ENCODE assay signal across 8 mouse cellular contexts in the genomic region with DNA sequence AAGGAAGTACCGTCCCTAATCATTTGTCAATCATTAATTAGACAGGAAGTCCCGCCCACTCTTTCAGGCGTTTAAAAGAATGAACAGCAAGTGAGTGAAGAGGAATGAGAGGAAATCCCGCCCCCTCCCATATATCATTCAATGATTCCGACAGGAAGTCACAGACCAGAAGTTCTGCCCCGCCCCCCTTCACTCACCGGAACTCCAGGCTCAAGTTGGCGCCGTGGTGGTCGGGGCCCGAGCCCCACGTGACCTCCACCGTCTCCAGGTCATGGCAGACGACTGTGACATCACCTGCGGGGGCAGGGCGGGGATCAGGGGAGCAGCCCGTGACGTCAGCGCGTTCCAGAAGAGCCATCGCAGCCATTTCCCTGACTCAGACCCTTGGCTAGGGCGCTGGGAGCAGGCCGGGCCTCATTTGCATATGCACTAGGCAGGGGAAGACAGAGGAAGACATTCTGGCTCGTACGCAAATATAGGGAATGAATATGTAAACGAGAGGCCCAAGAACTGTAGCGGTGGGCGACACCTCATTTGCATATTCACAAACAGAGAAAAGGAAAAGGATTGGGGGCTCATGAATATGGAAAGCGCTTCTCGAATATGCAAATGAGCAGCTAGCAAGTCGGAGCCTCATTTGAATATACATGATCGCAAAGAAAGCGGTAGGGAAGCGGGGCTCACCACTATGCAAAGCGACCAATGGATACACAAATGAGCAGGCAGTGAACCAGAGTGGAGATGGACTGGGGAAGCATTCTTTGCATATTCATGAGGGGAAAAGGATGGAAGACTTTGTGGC. TPM values are rescaled to one million over a fixed set of nuclear protein-coding genes. Genes with fewer than 3 reads are reported as not detected.
A peak's percentile ranks its signal among the peaks of the same experiment; 100 is the strongest.
DNase-seq lines count a peak whose midpoint lies in the region; ATAC-seq and TF ChIP-seq lines count a peak whose summit lies in the region.

No protein-coding gene starts in this region.

- TF ChIP-seq POLR2A in liver, adult 2 months (IDR thresholded peaks at IDR 0.05; ENCODE audit: extremely low read depth, insufficient read depth, low read length), result no peak

- WGBS in heart, embryonic 13.5 days, result under 1% methylated on average over 35 of the region's 35 CpGs
- under 1% methylated on average over 35 of the region's 35 CpGs for WGBS in kidney, postnatal 0 days
- under 1% methylated on average over 35 of the region's 35 CpGs for WGBS in liver, adult 2 months
- WGBS in stomach, embryonic 15.5 days, result under 1% methylated on average over 35 of the region's 35 CpGs

- H3K79me2 ChIP-seq in liver, adult 2 months (ENCODE audit: control insufficient read depth, insufficient read depth, low read length), result no peaks in the 10 kb centered on the region

- peak overlapping the region; percentile 95 for H3K27ac ChIP-seq in heart, embryonic 13.5 days (replicated peaks)
- peak overlapping the region; percentile 97 for H3K27ac ChIP-seq in kidney, postnatal 0 days
- H3K27ac ChIP-seq in liver, adult 2 months (replicated peaks; ENCODE audit: insufficient read depth, low read depth, low read length), result peak overlapping the region; percentile 64
- H3K27ac ChIP-seq in stomach, embryonic 15.5 days, result peak overlapping the region; percentile 97

- peaks cover 21% of the 10 kb centered on the region for H3K4me1 ChIP-seq in erythroblast, embryonic 14.5 days (ENCODE audit: control insufficient read depth)
- H3K4me1 ChIP-seq in heart, embryonic 13.5 days, result no peaks in the 10 kb centered on the region
- no peaks in the 10 kb centered on the region for H3K4me1 ChIP-seq in kidney, postnatal 0 days (replicated peaks; ENCODE audit: insufficient read depth, low read length)
- H3K4me1 ChIP-seq in liver, adult 2 months (ENCODE audit: control insufficient read depth, insufficient read depth, low read length), result no peaks in the 10 kb centered on the region
- no peaks in the 10 kb centered on the region for H3K4me1 ChIP-seq in stomach, embryonic 15.5 days

- ATAC-seq in heart, embryonic 13.5 days (ENCODE audit: extremely low read depth, insufficient number of reproducible peaks, low FRiP score, low TSS enrichment), result peak; percentile 47
- ATAC-seq in kidney, postnatal 0 days (replicated peaks; ENCODE audit: low FRiP score, low read depth), result peak; percentile 77
- peak; percentile 33 for ATAC-seq in monocyte, adult 5-6 weeks (replicated peaks; ENCODE audit: insufficient number of reproducible peaks, low FRiP score, low TSS enrichment, poor library complexity, severe bottlenecking)
- peak; percentile 67 for ATAC-seq in stomach, embryonic 15.5 days (ENCODE audit: insufficient read depth, low FRiP score, low read depth)

- H3K4me2 ChIP-seq in heart, embryonic 13.5 days, result peak overlapping the region; percentile 76
- peak overlapping the region; percentile 63 for H3K4me2 ChIP-seq in kidney, postnatal 0 days (ENCODE audit: low read length)
- H3K4me2 ChIP-seq in stomach, embryonic 15.5 days, result peak overlapping the region; percentile 75

- peak; percentile 97 for DNase-seq in CD4-positive, CD25-positive, alpha-beta regulatory T cell, adult 2 months (ENCODE audit: low read depth, low spot score)
- DNase-seq in brain, embryonic 18.5 days (ENCODE audit: low read depth, low spot score), result peak; percentile 98
- DNase-seq in kidney, postnatal 0 days (ENCODE audit: low spot score), result no peak
- peak; percentile 95 for DNase-seq in liver, adult 2 months (ENCODE audit: extremely low read depth, low read depth, low spot score)

- H3K9ac ChIP-seq in heart, embryonic 13.5 days, result peak overlapping the region; percentile 50
- no peak overlapping the region for H3K9ac ChIP-seq in kidney, postnatal 0 days (ENCODE audit: low read depth, low read length)
- 0 out of 2 replicates have a peak overlapping the region, but pooled peaks have one; percentile 6 for H3K9ac ChIP-seq in liver, adult 2 months (ENCODE audit: low read depth, low read length)
- no peak overlapping the region for H3K9ac ChIP-seq in stomach, embryonic 15.5 days

- H3K27me3 ChIP-seq in erythroblast, embryonic 14.5 days (ENCODE audit: control insufficient read depth), result peaks cover 4% of the 10 kb centered on the region; the same call in 1 of the 2 replicates
- H3K27me3 ChIP-seq in heart, embryonic 13.5 days (replicated peaks), result no peaks in the 10 kb centered on the region
- H3K27me3 ChIP-seq in kidney, postnatal 0 days (ENCODE audit: insufficient read depth, low read length), result no peaks in the 10 kb centered on the region
- H3K27me3 ChIP-seq in liver, adult 2 months (ENCODE audit: control insufficient read depth, insufficient read depth, low read length), result 0 out of 2 replicates have a peak, but pooled peaks cover under 1% of the 10 kb centered on the region
- H3K27me3 ChIP-seq in stomach, embryonic 15.5 days (replicated peaks), result no peaks in the 10 kb centered on the region

- no peak for TF ChIP-seq CTCF in kidney, postnatal 0 days (IDR thresholded peaks at IDR 0.05; ENCODE audit: low read depth)
- TF ChIP-seq CTCF in liver, adult 2 months (IDR thresholded peaks at IDR 0.05; ENCODE audit: low read depth, low read length), result no peak

- peaks cover 6% of the 10 kb centered on the region for H3K36me3 ChIP-seq in erythroblast, embryonic 14.5 days (ENCODE audit: control insufficient read depth)
- peaks cover 32% of the 10 kb centered on the region for H3K36me3 ChIP-seq in heart, embryonic 13.5 days
- H3K36me3 ChIP-seq in kidney, postnatal 0 days (ENCODE audit: insufficient read depth, low read length), result 0 out of 2 replicates have a peak, but pooled peaks cover 5% of the 10 kb centered on the region
- H3K36me3 ChIP-seq in liver, adult 2 months (ENCODE audit: control insufficient read depth, insufficient read depth, low read length), result no peaks in the 10 kb centered on the region
- peaks cover 16% of the 10 kb centered on the region for H3K36me3 ChIP-seq in stomach, embryonic 15.5 days

- peak overlapping the region; percentile 67 for H3K4me3 ChIP-seq in erythroblast, embryonic 14.5 days (replicated peaks)
- peak overlapping the region; percentile 77 for H3K4me3 ChIP-seq in heart, embryonic 13.5 days
- peak overlapping the region; percentile 66 for H3K4me3 ChIP-seq in kidney, postnatal 0 days (replicated peaks; ENCODE audit: low read depth, low read length)
- peak overlapping the region; percentile 57 for H3K4me3 ChIP-seq in liver, adult 2 months (ENCODE audit: insufficient read depth, low read depth, low read length)
- H3K4me3 ChIP-seq in stomach, embryonic 15.5 days (replicated peaks), result peak overlapping the region; percentile 73

- H3K9me3 ChIP-seq in erythroblast, embryonic 14.5 days (ENCODE audit: control insufficient read depth, low read length), result peaks cover 52% of the 10 kb centered on the region
- H3K9me3 ChIP-seq in heart, embryonic 13.5 days, result peaks cover 52% of the 10 kb centered on the region
- peaks cover 14% of the 10 kb centered on the region for H3K9me3 ChIP-seq in kidney, postnatal 0 days (replicated peaks; ENCODE audit: low read length)
- H3K9me3 ChIP-seq in stomach, embryonic 15.5 days, result peaks cover 5% of the 10 kb centered on the region

RNA-seq across cellular contexts. Expression of gene Crlf2, which starts 1.3 kb away (rescaled TPM):
- polyA plus RNA-seq in erythroblast, embryonic 14.5 days (2012), result 0.37 and 0.92 TPM in 2 replicates
- polyA plus RNA-seq in heart, embryonic 13.5 days (2015; fragmentation: Nextera tagmentation; extraction: Ambion mirVana), result 9.1 and 9.6 TPM in 2 replicates
- polyA plus RNA-seq in kidney, postnatal 0 days (2015; fragmentation: Nextera tagmentation; extraction: Ambion mirVana), result 19.1 and 22.2 TPM in 2 replicates
- total RNA-seq in liver, adult 2 months (2014; rRNA removed), result 3.2 and 5.6 TPM in 2 replicates
- 6.3 and 10.7 TPM in 2 replicates for polyA plus RNA-seq in liver, adult 2 months (2012; rRNA removed)
- 41.4 to 51.2 TPM (median 49.4 TPM) in 3 replicates for total RNA-seq in monocyte, adult 5-6 weeks (2017)
- 12.8 and 13.7 TPM in 2 replicates for polyA plus RNA-seq in stomach, embryonic 15.5 days (2015; fragmentation: Nextera tagmentation; extraction: Ambion mirVana)

Comparison
In these comparisons a context has a peak if more than half of its experiments do, and no peak if none do; other contexts are left out.
1. H3K9ac ChIP-seq: peak in heart, embryonic 13.5 days (single experiment) and liver, adult 2 months (single experiment); none in kidney, postnatal 0 days (single experiment) and stomach, embryonic 15.5 days (single experiment).
2. Peak in every context shown above with its lines, with median percentiles within 50 percentile points of each other: H3K4me3 ChIP-seq, ATAC-seq, H3K27ac ChIP-seq and H3K4me2 ChIP-seq.